Mouse (Mus musculus): ENCODE results near the gene Tpr. TPM values are rescaled to one million over a fixed set of nuclear protein-coding genes. Genes with fewer than 3 reads are reported as not detected.

The Tpr gene
- total and polyA plus RNA-seq, 2 experiments from 2014 or later = 106 to 124 TPM

GRCm38 (mm10) chr1:150389390-150390129 lies 3.1 kb upstream of the Tpr start:
- DNase-seq = no peak
- Histone ChIP-seq H3K4me2 (ENCODE audit: low read depth) (no peak overlapping the region), H3K9ac (no peak overlapping the region), H3K4me3 (ENCODE audit: low read depth, low read length) (no peak overlapping the region), H3K9me3 (ENCODE audit: low read length) (no peaks in the 10 kb centered on the region), H3K36me3 (ENCODE audit: insufficient read depth) (peaks cover 21% of the 10 kb centered on the region), H3K27ac (ENCODE audit: low read depth, low read length) (no peak overlapping the region), H3K4me1 (ENCODE audit: insufficient read depth) (peaks cover 10% of the 10 kb centered on the region), H3K27me3 (ENCODE audit: insufficient read depth, low read length) (no peaks in the 10 kb centered on the region)
- 91% methylated on average over 6 of the region's 6 CpGs for WGBS
- ATAC-seq = no peak
- TF ChIP-seq CTCF (IDR thresholded peaks at IDR 0.05; ENCODE audit: low read depth) = no peak

- WGBS = 25% methylated on average over 11 of the region's 11 CpGs
- Histone ChIP-seq H3K4me2 (ENCODE audit: low read depth) (peak overlapping the region; percentile 50), H3K9me3 (ENCODE audit: low read length) (no peaks in the 10 kb centered on the region), H3K4me3 (ENCODE audit: low read depth, low read length) (peak overlapping the region; percentile 62), H3K9ac (peak overlapping the region; percentile 73), H3K36me3 (ENCODE audit: insufficient read depth) (peaks cover 23% of the 10 kb centered on the region), H3K27me3 (ENCODE audit: insufficient read depth, low read length) (no peaks in the 10 kb centered on the region), H3K27ac (ENCODE audit: low read depth, low read length) (peak overlapping the region; percentile 97), H3K4me1 (ENCODE audit: insufficient read depth) (peaks cover 10% of the 10 kb centered on the region)
- ATAC-seq = peak; percentile 6
- no peak for DNase-seq
- no peak for TF ChIP-seq CTCF (IDR thresholded peaks at IDR 0.05; ENCODE audit: low read depth)
Measured at GRCm38 (mm10) chr1:150391931-150392637, 554 bp upstream of the Tpr start.

GRCm38 (mm10) chr1:150393488-150393852 lies 832 bp downstream of the Tpr start:
- DNase-seq (no peak), ATAC-seq (no peak)
- 2% methylated on average over 27 of the region's 27 CpGs for WGBS
- Histone ChIP-seq H3K9ac (peak overlapping the region; percentile 73), H3K4me1 (ENCODE audit: insufficient read depth) (peaks cover 10% of the 10 kb centered on the region), H3K27ac (ENCODE audit: low read depth, low read length) (peak overlapping the region; percentile 64), H3K36me3 (ENCODE audit: insufficient read depth) (peaks cover 19% of the 10 kb centered on the region), H3K4me3 (ENCODE audit: low read depth, low read length) (peak overlapping the region; percentile 62), H3K27me3 (ENCODE audit: insufficient read depth, low read length) (no peaks in the 10 kb centered on the region), H3K4me2 (ENCODE audit: low read depth) (peak overlapping the region; percentile 62), H3K9me3 (ENCODE audit: low read length) (no peaks in the 10 kb centered on the region)
- peak; percentile 27 for TF ChIP-seq CTCF (IDR thresholded peaks at IDR 0.05; ENCODE audit: low read depth)

- DNase-seq = no peak
- Histone ChIP-seq H3K4me2 (ENCODE audit: low read depth) (no peak overlapping the region), H3K27ac (ENCODE audit: low read depth, low read length) (no peak overlapping the region), H3K36me3 (ENCODE audit: insufficient read depth) (peaks cover 24% of the 10 kb centered on the region), H3K9me3 (ENCODE audit: low read length) (no peaks in the 10 kb centered on the region), H3K4me1 (ENCODE audit: insufficient read depth) (peaks cover 10% of the 10 kb centered on the region), H3K9ac (no peak overlapping the region), H3K27me3 (ENCODE audit: insufficient read depth, low read length) (no peaks in the 10 kb centered on the region), H3K4me3 (ENCODE audit: low read depth, low read length) (no peak overlapping the region)
- no peak for ATAC-seq
- 98% methylated on average over 3 of the region's 3 CpGs for WGBS
- no peak for TF ChIP-seq CTCF (IDR thresholded peaks at IDR 0.05; ENCODE audit: low read depth)
Measured at GRCm38 (mm10) chr1:150396001-150396400, 3.4 kb downstream of the Tpr start.

GRCm38 (mm10) chr1:150403914-150404313 lies 11.3 kb downstream of the Tpr start:
- Histone ChIP-seq H3K4me2 (ENCODE audit: low read depth) (no peak overlapping the region), H3K4me1 (ENCODE audit: insufficient read depth) (no peaks in the 10 kb centered on the region), H3K9me3 (ENCODE audit: low read length) (no peaks in the 10 kb centered on the region), H3K4me3 (ENCODE audit: low read depth, low read length) (no peak overlapping the region), H3K36me3 (ENCODE audit: insufficient read depth) (peaks cover 41% of the 10 kb centered on the region), H3K27me3 (ENCODE audit: insufficient read depth, low read length) (no peaks in the 10 kb centered on the region), H3K27ac (ENCODE audit: low read depth, low read length) (no peak overlapping the region), H3K9ac (no peak overlapping the region)
- ATAC-seq (no peak), DNase-seq (no peak)
- WGBS = 94% methylated on average over 3 of the region's 3 CpGs
- no peak for TF ChIP-seq CTCF (IDR thresholded peaks at IDR 0.05; ENCODE audit: low read depth)

GRCm38 (mm10) chr1:150404555-150404954 lies 11.9 kb downstream of the Tpr start:
- 97% methylated on average over 3 of the region's 3 CpGs for WGBS
- H3K27me3 ChIP-seq (ENCODE audit: insufficient read depth, low read length) = no peaks in the 10 kb centered on the region
- DNase-seq (no peak), ATAC-seq (no peak)
- TF ChIP-seq CTCF (IDR thresholded peaks at IDR 0.05; ENCODE audit: low read depth) = no peak
- H3K4me3 ChIP-seq (ENCODE audit: low read depth, low read length) = no peak overlapping the region
- no peak overlapping the region for H3K4me2 ChIP-seq (ENCODE audit: low read depth)
- H3K4me1 ChIP-seq (ENCODE audit: insufficient read depth) = no peaks in the 10 kb centered on the region
- peaks cover 43% of the 10 kb centered on the region for H3K36me3 ChIP-seq (ENCODE audit: insufficient read depth)
- H3K9ac ChIP-seq = no peak overlapping the region
- H3K27ac ChIP-seq (ENCODE audit: low read depth, low read length) = no peak overlapping the region
- H3K9me3 ChIP-seq (ENCODE audit: low read length) = no peaks in the 10 kb centered on the region

GRCm38 (mm10) chr1:150407285-150407684 lies 14.6 kb downstream of the Tpr start:
- Histone ChIP-seq H3K4me1 (ENCODE audit: insufficient read depth) (no peaks in the 10 kb centered on the region), H3K4me3 (ENCODE audit: low read depth, low read length) (no peak overlapping the region), H3K9ac (no peak overlapping the region), H3K36me3 (ENCODE audit: insufficient read depth) (peaks cover 54% of the 10 kb centered on the region), H3K27me3 (ENCODE audit: insufficient read depth, low read length) (no peaks in the 10 kb centered on the region), H3K27ac (ENCODE audit: low read depth, low read length) (no peak overlapping the region), H3K4me2 (ENCODE audit: low read depth) (no peak overlapping the region), H3K9me3 (ENCODE audit: low read length) (no peaks in the 10 kb centered on the region)
- TF ChIP-seq CTCF (IDR thresholded peaks at IDR 0.05; ENCODE audit: low read depth) = no peak
- 90% methylated on average over 9 of the region's 9 CpGs for WGBS
- ATAC-seq (no peak), DNase-seq (no peak)
